Mouse (Mus musculus) embryonic facial prominence, embryonic 14.5 days (tissue): Measurements from ENCODE around the gene Abcc4. TPM values are rescaled to one million over a fixed set of nuclear protein-coding genes. Genes with fewer than 3 reads are reported as not detected.

Source experiments
- ATAC-seq: fragments of 200-750 bp; cut with Nextera tagmentation; 2 replicates; pipeline ENCODE4 v1.8.0; 2017; ENCODE audit warnings: low read depth, moderate number of reproducible peaks, moderate TSS enrichment
- DNase-seq: peaks from one replicate; pipeline ENCODE4 v3.0.0-alpha.2; 2015; ENCODE audit warnings: low spot score
- H3K27ac ChIP-seq: fragments of 300-500 bp; sonication (generic); replicated peaks from 2 replicates; pipeline ENCODE4 v1.5.1; 2014; ENCODE audit warnings: low read depth, mild to moderate bottlenecking, low read length, moderate library complexity
- H3K27me3 ChIP-seq: fragments of 300-500 bp; sonication (generic); replicated peaks from 2 replicates; pipeline ENCODE4 v1.6.1; 2014; ENCODE audit warnings: low read length; ENCODE audit not compliant: control insufficient read depth, insufficient read depth
- H3K36me3 ChIP-seq: fragments of 300-500 bp; sonication (generic); 2 replicates; pipeline ENCODE4 v1.6.1; 2014; ENCODE audit warnings: low read length, mixed read lengths; ENCODE audit not compliant: control insufficient read depth, insufficient read depth
- H3K4me1 ChIP-seq: fragments of 300-500 bp; sonication (generic); 2 replicates; pipeline ENCODE4 v1.6.1; 2014; ENCODE audit warnings: antibody characterized with exemption, low read length; ENCODE audit not compliant: control insufficient read depth, insufficient read depth
- H3K4me2 ChIP-seq: fragments of 300-500 bp; sonication (generic); 2 replicates; pipeline ENCODE4 v1.6.1; 2014; ENCODE audit warnings: low read depth, mild to moderate bottlenecking, low read length, moderate library complexity, mixed read lengths
- H3K4me3 ChIP-seq: fragments of 300-500 bp; sonication (generic); 2 replicates; pipeline ENCODE4 v1.5.1; 2014; ENCODE audit warnings: low read depth, mild to moderate bottlenecking, low read length
- H3K9ac ChIP-seq: fragments of 300-500 bp; sonication (generic); 2 replicates; pipeline ENCODE4 v1.6.1; 2014; ENCODE audit warnings: low read depth, mild to moderate bottlenecking, low read length, moderate library complexity, mixed read lengths
- H3K9me3 ChIP-seq: fragments of 300-500 bp; sonication (generic); 2 replicates; pipeline ENCODE4 v1.6.1; 2016; ENCODE audit warnings: low read length; ENCODE audit not compliant: control insufficient read depth
- WGBS: fragments of 180-500 bp; shearing (Covaris S2); extraction: QIAGEN DNeasy Blood & Tissue Kit; methylation state at CpG from one replicate; pipeline ENCODE4 v1.1.7; 2014; 5-methylcytosine and 5-hydroxymethylcytosine counted together
- polyA plus RNA-seq: library from polyadenylated mRNA; unstranded; fragments of >200 nt; fragmentation: Nextera tagmentation; extraction: Ambion mirVana; gene quantifications from 2 replicates; pipeline ENCODE4 v1.2.1, GENCODE M21; 2014

Abcc4 gene
- polyA plus RNA-seq, 1 experiment from 2014 or later, result 3.4 TPM

DNA sequence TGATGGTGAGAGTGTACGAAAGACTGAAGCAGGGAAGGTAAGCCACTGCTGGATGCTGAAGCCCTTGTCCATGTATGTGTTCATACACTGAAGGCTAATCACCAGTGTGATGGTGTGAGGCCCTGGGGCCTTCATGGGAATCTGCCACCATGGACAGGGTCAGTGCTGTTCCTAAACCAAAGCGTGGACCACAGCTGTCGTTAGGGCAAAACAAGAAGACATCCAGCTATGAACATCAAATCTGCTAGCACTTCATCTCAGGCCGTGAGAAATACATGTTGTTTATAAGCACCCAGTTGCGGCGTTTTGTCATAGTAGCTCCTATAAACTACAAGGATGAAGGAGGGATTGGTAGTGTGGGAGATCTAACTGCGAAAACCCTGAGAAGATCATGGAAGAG lies 97.7 kb downstream of the Abcc4 start:
- 90% methylated on average over 7 of the region's 7 CpGs for WGBS
- Histone ChIP-seq H3K27ac (no peak overlapping the region), H3K27me3 (no peaks in the 10 kb centered on the region), H3K4me1 (no peaks in the 10 kb centered on the region), H3K36me3 (no peaks in the 10 kb centered on the region), H3K4me3 (no peak overlapping the region), H3K9ac (no peak overlapping the region), H3K9me3 (no peaks in the 10 kb centered on the region), H3K4me2 (no peak overlapping the region)
- DNase-seq (no peak), ATAC-seq (no peak)

DNA sequence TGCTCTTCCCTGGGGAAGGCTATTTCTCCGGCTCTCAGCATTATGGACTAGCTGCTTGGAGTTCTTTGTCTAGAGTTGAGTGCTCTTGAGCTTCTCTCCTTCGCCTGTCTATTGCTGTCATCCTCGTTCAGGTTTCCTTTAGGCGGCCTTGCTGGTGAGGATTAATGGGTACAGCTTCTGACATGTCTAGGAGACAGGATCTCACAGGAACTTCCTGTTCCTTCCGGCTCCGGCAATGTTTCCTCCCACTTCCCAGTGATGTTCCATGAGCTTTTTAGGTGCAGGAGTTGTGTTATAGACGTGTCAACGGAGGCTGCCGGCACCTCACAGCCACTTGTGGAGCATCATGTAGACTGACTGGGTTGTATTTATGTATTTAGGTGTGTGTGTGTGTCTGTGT lies 99.5 kb downstream of the Abcc4 start:
- no peaks in the 10 kb centered on the region; the same call in 1 of the 2 replicates for H3K4me1 ChIP-seq
- H3K4me3 ChIP-seq, result no peak overlapping the region
- WGBS, result 87% methylated on average over 9 of the region's 9 CpGs
- no peaks in the 10 kb centered on the region for H3K27me3 ChIP-seq
- no peak overlapping the region for H3K27ac ChIP-seq
- DNase-seq (no peak), ATAC-seq (no peak)
- no peak overlapping the region for H3K4me2 ChIP-seq
- no peaks in the 10 kb centered on the region for H3K9me3 ChIP-seq
- no peak overlapping the region for H3K9ac ChIP-seq
- no peaks in the 10 kb centered on the region for H3K36me3 ChIP-seq

DNA sequence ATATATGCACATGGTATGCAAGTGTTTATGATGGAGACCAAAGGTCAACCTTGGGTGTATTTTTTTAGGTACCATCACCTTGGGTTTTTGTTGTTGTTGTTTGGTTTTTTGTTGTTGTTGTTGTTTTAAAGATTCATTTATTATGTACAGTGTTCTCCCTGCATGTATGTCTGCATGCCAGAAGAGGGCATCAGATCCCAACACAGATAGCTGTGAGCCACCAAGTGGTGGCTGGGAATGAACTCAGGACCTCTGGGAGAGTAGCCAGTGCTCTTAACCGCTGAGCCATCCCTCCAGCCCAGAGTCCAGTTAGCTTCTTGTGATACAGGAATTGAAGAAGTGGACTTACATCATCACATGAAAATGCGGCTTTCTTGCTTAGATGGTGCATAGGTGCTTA lies 101.1 kb downstream of the Abcc4 start:
- Histone ChIP-seq H3K4me2 (no peak overlapping the region), H3K9ac (no peak overlapping the region), H3K36me3 (no peaks in the 10 kb centered on the region), H3K4me1 (peaks cover 9% of the 10 kb centered on the region), H3K9me3 (no peaks in the 10 kb centered on the region), H3K4me3 (no peak overlapping the region), H3K27ac (no peak overlapping the region), H3K27me3 (no peaks in the 10 kb centered on the region)
- 93% methylated on average over 2 of the region's 2 CpGs for WGBS
- no peak for DNase-seq
- ATAC-seq, result no peak

DNA sequence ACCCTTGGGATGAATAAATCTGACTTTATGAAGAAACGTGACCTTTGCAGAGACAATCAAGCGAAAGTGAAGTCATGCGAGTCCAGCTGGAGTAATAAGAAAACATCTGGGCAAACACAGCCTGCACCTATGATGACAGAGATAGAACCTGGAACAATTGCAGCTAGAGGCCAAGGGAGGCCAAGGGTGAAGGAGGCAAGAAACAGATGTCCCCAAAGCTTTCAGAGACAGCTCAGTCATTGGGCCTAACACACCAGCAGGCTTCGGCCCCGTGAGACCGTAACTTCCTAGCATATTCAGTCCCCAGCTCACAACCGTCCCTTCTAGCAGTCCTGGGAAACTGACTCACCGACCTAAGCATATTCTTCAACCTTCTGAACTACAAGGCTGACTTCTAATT lies 104.0 kb downstream of the Abcc4 start:
- H3K27me3 ChIP-seq, result no peaks in the 10 kb centered on the region
- no peak overlapping the region for H3K27ac ChIP-seq
- H3K36me3 ChIP-seq, result no peaks in the 10 kb centered on the region
- no peak overlapping the region for H3K4me3 ChIP-seq
- 56% methylated on average over 8 of the region's 8 CpGs for WGBS
- no peaks in the 10 kb centered on the region for H3K9me3 ChIP-seq
- peaks cover 9% of the 10 kb centered on the region for H3K4me1 ChIP-seq
- DNase-seq (no peak), ATAC-seq (no peak)
- no peak overlapping the region for H3K9ac ChIP-seq
- H3K4me2 ChIP-seq, result no peak overlapping the region

DNA sequence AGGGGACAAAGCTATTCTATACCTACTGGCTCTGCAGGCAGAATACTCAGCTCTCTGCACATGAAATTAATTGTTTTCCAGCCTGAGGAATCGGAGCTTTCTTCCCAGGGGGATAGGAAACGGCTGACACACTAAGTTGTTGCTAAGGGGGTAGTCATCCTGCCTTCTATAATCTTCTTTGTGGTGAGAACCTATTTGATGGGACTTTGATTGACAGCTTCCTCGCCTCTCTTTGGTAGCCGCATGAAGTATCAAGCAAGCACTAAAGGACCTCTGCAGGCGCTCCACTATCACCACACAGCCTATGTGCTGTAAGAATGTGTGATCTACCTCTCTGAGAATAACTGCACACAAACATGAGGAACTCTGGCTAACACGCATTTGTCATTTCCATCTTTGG lies 105.3 kb downstream of the Abcc4 start:
- ATAC-seq, result no peak; the same call in 1 of the 2 replicates
- peaks cover 9% of the 10 kb centered on the region for H3K4me1 ChIP-seq
- no peaks in the 10 kb centered on the region for H3K36me3 ChIP-seq
- DNase-seq, result no peak
- H3K9ac ChIP-seq, result no peak overlapping the region
- no peak overlapping the region for H3K27ac ChIP-seq
- H3K9me3 ChIP-seq, result no peaks in the 10 kb centered on the region
- no peaks in the 10 kb centered on the region for H3K27me3 ChIP-seq
- 47% methylated on average over 6 of the region's 6 CpGs for WGBS
- no peak overlapping the region for H3K4me3 ChIP-seq
- no peak overlapping the region for H3K4me2 ChIP-seq

DNA sequence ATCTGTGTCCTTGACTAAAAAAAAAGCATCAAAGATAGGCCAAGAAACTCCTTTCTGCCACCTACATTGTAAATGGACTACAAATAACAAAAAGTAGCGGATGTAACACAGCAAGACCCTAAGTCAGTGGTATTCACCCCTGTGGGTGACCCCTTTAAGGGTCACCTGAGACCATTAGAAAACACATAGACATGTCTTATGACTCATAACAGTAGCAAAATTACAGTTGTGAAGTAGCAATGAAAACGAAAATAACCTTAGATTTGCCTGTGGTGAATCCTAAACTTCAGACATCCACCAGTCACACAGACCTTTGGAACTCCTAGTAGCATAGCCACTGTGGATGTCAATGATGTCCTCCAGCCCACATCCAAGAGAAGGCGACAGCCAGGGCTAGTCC lies 107.3 kb downstream of the Abcc4 start:
- Histone ChIP-seq H3K4me2 (no peak overlapping the region), H3K4me1 (peaks cover 9% of the 10 kb centered on the region), H3K36me3 (no peaks in the 10 kb centered on the region), H3K9me3 (no peaks in the 10 kb centered on the region), H3K9ac (no peak overlapping the region), H3K27me3 (no peaks in the 10 kb centered on the region), H3K27ac (no peak overlapping the region), H3K4me3 (no peak overlapping the region)
- ATAC-seq (no peak), DNase-seq (no peak)
- 91% methylated on average over 3 of the region's 3 CpGs for WGBS

DNA sequence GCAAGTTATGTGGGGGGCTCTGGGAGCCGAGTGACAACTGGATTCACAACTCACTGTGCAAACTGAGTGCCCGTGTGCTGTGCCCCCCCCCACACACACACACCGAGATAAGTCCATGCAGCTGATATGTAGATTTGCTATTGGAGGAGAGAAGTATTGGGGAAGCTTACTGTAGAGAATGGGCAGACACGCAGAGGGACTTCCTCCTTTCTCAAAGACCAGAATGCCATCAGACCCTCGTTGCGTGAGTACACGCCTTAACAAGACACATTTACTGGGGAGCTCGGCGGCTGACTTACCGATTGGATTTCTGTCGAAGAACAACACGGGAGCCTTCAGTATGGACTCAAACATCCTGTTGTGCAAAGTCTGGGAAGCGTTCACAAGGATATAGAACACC lies 111.6 kb downstream of the Abcc4 start:
- no peak overlapping the region for H3K4me3 ChIP-seq
- H3K27me3 ChIP-seq, result no peaks in the 10 kb centered on the region
- 91% methylated on average over 13 of the region's 13 CpGs for WGBS
- no peaks in the 10 kb centered on the region for H3K9me3 ChIP-seq
- DNase-seq (no peak), ATAC-seq (no peak)
- H3K27ac ChIP-seq, result no peak overlapping the region
- H3K9ac ChIP-seq, result no peak overlapping the region
- H3K36me3 ChIP-seq, result no peaks in the 10 kb centered on the region
- H3K4me1 ChIP-seq, result no peaks in the 10 kb centered on the region
- no peak overlapping the region for H3K4me2 ChIP-seq

- 46% methylated on average over 20 of the region's 20 CpGs for WGBS
- DNase-seq (peak; percentile 85), ATAC-seq (peak; percentile 87)
- Histone ChIP-seq H3K27me3 (no peaks in the 10 kb centered on the region), H3K4me3 (no peak overlapping the region), H3K36me3 (no peaks in the 10 kb centered on the region), H3K4me2 (no peak overlapping the region), H3K4me1 (no peaks in the 10 kb centered on the region), H3K9me3 (no peaks in the 10 kb centered on the region), H3K9ac (no peak overlapping the region), H3K27ac (no peak overlapping the region)
Observed at GRCm38 (mm10) chr14:118591477-118592403, 114.3 kb downstream of the Abcc4 start.
